ENCODE assay signal across 8 mouse cellular contexts in the genomic region with DNA sequence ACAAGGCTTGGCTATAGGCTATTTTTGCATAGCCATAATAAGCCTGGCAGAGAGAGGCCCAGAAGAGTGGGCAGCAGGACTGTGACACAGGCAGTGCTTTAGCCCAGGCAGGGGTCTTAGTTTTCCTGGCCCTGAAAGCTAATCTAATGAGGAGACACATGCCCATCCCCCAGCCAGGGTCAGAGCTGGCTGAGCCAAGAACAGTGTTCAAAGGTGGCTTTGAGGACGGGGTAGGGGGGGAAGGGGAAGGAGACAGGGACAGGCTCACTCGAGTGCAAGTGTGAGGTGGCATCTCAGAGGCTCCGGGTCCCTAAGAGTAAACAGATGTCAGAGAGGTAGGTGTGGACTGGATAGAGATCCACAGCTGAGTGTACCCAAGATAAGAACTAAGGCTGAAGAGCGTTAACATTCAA. TPM values are rescaled to one million over a fixed set of nuclear protein-coding genes. Genes with fewer than 3 reads are reported as not detected.
DNase-seq lines count a peak whose midpoint lies in the region; ATAC-seq and TF ChIP-seq lines count a peak whose summit lies in the region.

No protein-coding gene starts in this region.

- no peak for TF ChIP-seq CTCF in G1E (IDR thresholded peaks at IDR 0.05; ENCODE audit: low read depth, low read length)
- TF ChIP-seq CTCF in heart, postnatal 0 days (IDR thresholded peaks at IDR 0.05; ENCODE audit: low read depth): no peak
- TF ChIP-seq CTCF in olfactory bulb, adult 2 months (IDR thresholded peaks at IDR 0.05; ENCODE audit: insufficient read depth, low read depth, low read length): no peak

- no peaks in the 10 kb centered on the region for H3K9me3 ChIP-seq in G1E (replicated peaks)
- no peaks in the 10 kb centered on the region for H3K9me3 ChIP-seq in heart, postnatal 0 days (replicated peaks; ENCODE audit: control insufficient read depth, low read length)
- H3K9me3 ChIP-seq in limb, embryonic 11.5 days (ENCODE audit: control insufficient read depth, low read length): no peaks in the 10 kb centered on the region

- H3K9ac ChIP-seq in heart, postnatal 0 days (replicated peaks; ENCODE audit: low read depth, low read length): peak overlapping the region; percentile 92
- no peak overlapping the region; the same call in 1 of the 2 replicates for H3K9ac ChIP-seq in limb, embryonic 11.5 days (ENCODE audit: low read length)

- TF ChIP-seq EP300 in heart, postnatal 0 days (IDR thresholded peaks at IDR 0.05; ENCODE audit: low read depth): 0 out of 2 replicates have a peak, but pooled peaks have one; percentile 52

- H3K27ac ChIP-seq in heart, postnatal 0 days (ENCODE audit: low read depth): peak overlapping the region; percentile 99
- H3K27ac ChIP-seq in limb, embryonic 11.5 days (replicated peaks; ENCODE audit: low read depth, low read length): peak overlapping the region; percentile 89
- H3K27ac ChIP-seq in olfactory bulb, adult 2 months (ENCODE audit: insufficient read depth, low read depth, low read length): peak overlapping the region; percentile 49; the same call in 1 of the 2 replicates

- peaks cover 10% of the 10 kb centered on the region for H3K27me3 ChIP-seq in G1E (ENCODE audit: insufficient read depth, low read length)
- H3K27me3 ChIP-seq in heart, postnatal 0 days (ENCODE audit: control insufficient read depth, insufficient read depth, low read length): no peaks in the 10 kb centered on the region
- H3K27me3 ChIP-seq in limb, embryonic 11.5 days (ENCODE audit: control insufficient read depth, insufficient read depth, low read length): no peaks in the 10 kb centered on the region

- H3K36me3 ChIP-seq in G1E (replicated peaks): peaks cover 18% of the 10 kb centered on the region
- H3K36me3 ChIP-seq in heart, postnatal 0 days (replicated peaks; ENCODE audit: control insufficient read depth, insufficient read depth, low read length): peaks cover 7% of the 10 kb centered on the region; the same call in 1 of the 2 replicates
- H3K36me3 ChIP-seq in limb, embryonic 11.5 days (ENCODE audit: control insufficient read depth, insufficient read depth, low read length): no peaks in the 10 kb centered on the region

- peak overlapping the region; percentile 91; the same call in 1 of the 2 replicates for H3K4me3 ChIP-seq in G1E (ENCODE audit: low read depth, low read length)
- H3K4me3 ChIP-seq in heart, postnatal 0 days (ENCODE audit: low read depth, low read length): peak overlapping the region; percentile 95
- no peak overlapping the region for H3K4me3 ChIP-seq in limb, embryonic 11.5 days (ENCODE audit: low read depth, low read length)
- no peak overlapping the region for H3K4me3 ChIP-seq in olfactory bulb, adult 2 months (ENCODE audit: insufficient read depth, low read depth, low read length)

- no peak for TF ChIP-seq POLR2A in olfactory bulb, adult 2 months (IDR thresholded peaks at IDR 0.05; ENCODE audit: insufficient read depth, low read depth, low read length)

- 0 out of 2 replicates have a peak, but pooled peaks have one; percentile 6 for ATAC-seq in G1E (ENCODE audit: extremely low read depth, insufficient number of reproducible peaks, low FRiP score, poor library complexity, severe bottlenecking)
- no peak for ATAC-seq in heart, postnatal 0 days (ENCODE audit: insufficient read depth, low read depth)
- ATAC-seq in limb, embryonic 11.5 days (ENCODE audit: insufficient number of reproducible peaks, low FRiP score, low TSS enrichment, low read depth): peak; percentile 5; the same call in 1 of the 2 replicates

- peak; percentile 49 for DNase-seq in cerebellum, adult 9-11 months
- DNase-seq in cerebellum, postnatal 4 days (ENCODE audit: low spot score in 2 of 2): no peak
- no peak for DNase-seq in G1E (ENCODE audit: low spot score)
- DNase-seq in heart, postnatal 0 days (ENCODE audit: low spot score): peak; percentile 39
- peak; percentile 44 for DNase-seq in limb, embryonic 11.5 days (ENCODE audit: low spot score)
- DNase-seq in c-Kit-positive CD71-positive TER-119-positive erythroid progenitor cells, embryonic 14.5 days (ENCODE audit: low spot score): no peak
- no peak for DNase-seq in ovary, adult 18-20 months (ENCODE audit: low spot score)

- WGBS in heart, postnatal 0 days: 1% methylated on average over 4 of the region's 4 CpGs
- 2% methylated on average over 4 of the region's 4 CpGs for WGBS in limb, embryonic 11.5 days
- WGBS in olfactory bulb, adult 2 months: 19% methylated on average over 4 of the region's 4 CpGs

- peak overlapping the region; percentile 87 for H3K4me2 ChIP-seq in heart, postnatal 0 days (ENCODE audit: low read depth, low read length)
- H3K4me2 ChIP-seq in limb, embryonic 11.5 days (ENCODE audit: low read depth, severe bottlenecking): peak overlapping the region; percentile 96

- H3K4me1 ChIP-seq in G1E (ENCODE audit: insufficient read depth, low read depth, low read length): peaks cover 85% of the 10 kb centered on the region
- peaks cover 54% of the 10 kb centered on the region for H3K4me1 ChIP-seq in heart, postnatal 0 days (ENCODE audit: control insufficient read depth, insufficient read depth)
- peaks cover 62% of the 10 kb centered on the region for H3K4me1 ChIP-seq in limb, embryonic 11.5 days (ENCODE audit: control insufficient read depth, insufficient read depth, low read length)
- H3K4me1 ChIP-seq in olfactory bulb, adult 2 months (ENCODE audit: control insufficient read depth, insufficient read depth, low read length): peaks cover 57% of the 10 kb centered on the region

RNA-seq across cellular contexts. Expression of gene Csrnp1, which starts 3.7 kb away (rescaled TPM):
- total RNA-seq in G1E (2014; fragmentation: Nextera tagmentation) (17.0 and 26.5 TPM in 2 replicates), G1E (2017) (17.3 and 19.9 TPM in 2 replicates)
- polyA plus RNA-seq in G1E (2012): 35.0 and 44.1 TPM in 2 replicates
- 23.8 and 96.9 TPM in 2 replicates for total RNA-seq in heart, postnatal 0 days (2014; rRNA removed; ENCODE audit: low replicate concordance)
- polyA plus RNA-seq in heart, postnatal 0 days (2015; fragmentation: Nextera tagmentation; extraction: Ambion mirVana): 4.0 and 4.2 TPM in 2 replicates
- 1.5 and 1.6 TPM in 2 replicates for polyA plus RNA-seq in limb, embryonic 11.5 days (2014; fragmentation: Nextera tagmentation; extraction: Ambion mirVana)
- polyA plus RNA-seq in olfactory bulb, adult 2 months (2012; ENCODE audit: insufficient read depth, insufficient read length, low replicate concordance, missing spikeins): not detected in 2 replicates

RNA-seq across cellular contexts. Expression of gene Xirp1, which starts 42.6 kb away (rescaled TPM):
- total RNA-seq in G1E (2014; fragmentation: Nextera tagmentation): not detected in 2 replicates
- 0.05 and 0.06 TPM in 2 replicates for total RNA-seq in G1E (2017)
- not detected in 2 replicates for polyA plus RNA-seq in G1E (2012)
- 140 and 178 TPM in 2 replicates for total RNA-seq in heart, postnatal 0 days (2014; rRNA removed; ENCODE audit: low replicate concordance)
- polyA plus RNA-seq in heart, postnatal 0 days (2015; fragmentation: Nextera tagmentation; extraction: Ambion mirVana): 38.4 and 45.1 TPM in 2 replicates
- polyA plus RNA-seq in limb, embryonic 11.5 days (2014; fragmentation: Nextera tagmentation; extraction: Ambion mirVana): not detected in 2 replicates
- not detected in 2 replicates for polyA plus RNA-seq in olfactory bulb, adult 2 months (2012; ENCODE audit: insufficient read depth, insufficient read length, low replicate concordance, missing spikeins)

RNA-seq across cellular contexts. Expression of gene Ttc21a, which starts 43.4 kb away (rescaled TPM):
- total RNA-seq in G1E (2014; fragmentation: Nextera tagmentation) (not detected in 2 replicates), G1E (2017) (0.17 and 0.38 TPM in 2 replicates)
- polyA plus RNA-seq in G1E (2012): 0.02 and 0.06 TPM in 2 replicates
- total RNA-seq in heart, postnatal 0 days (2014; rRNA removed; ENCODE audit: low replicate concordance): 0.27 TPM in 1 of 2 replicates, not detected in the other
- 0.05 and 0.07 TPM in 2 replicates for polyA plus RNA-seq in heart, postnatal 0 days (2015; fragmentation: Nextera tagmentation; extraction: Ambion mirVana)
- 0.35 and 0.68 TPM in 2 replicates for polyA plus RNA-seq in limb, embryonic 11.5 days (2014; fragmentation: Nextera tagmentation; extraction: Ambion mirVana)
- not detected in 2 replicates for polyA plus RNA-seq in olfactory bulb, adult 2 months (2012; ENCODE audit: insufficient read depth, insufficient read length, low replicate concordance, missing spikeins)

RNA-seq across cellular contexts. Expression of gene Gorasp1, which starts 43.4 kb away (rescaled TPM):
- 9.7 and 11.0 TPM in 2 replicates for total RNA-seq in G1E (2014; fragmentation: Nextera tagmentation)
- total RNA-seq in G1E (2017): 4.8 and 7.4 TPM in 2 replicates
- 15.4 and 18.3 TPM in 2 replicates for polyA plus RNA-seq in G1E (2012)
- total RNA-seq in heart, postnatal 0 days (2014; rRNA removed; ENCODE audit: low replicate concordance): 10.0 and 63.5 TPM in 2 replicates
- polyA plus RNA-seq in heart, postnatal 0 days (2015; fragmentation: Nextera tagmentation; extraction: Ambion mirVana): 14.1 and 16.8 TPM in 2 replicates
- polyA plus RNA-seq in limb, embryonic 11.5 days (2014; fragmentation: Nextera tagmentation; extraction: Ambion mirVana): 23.3 and 23.8 TPM in 2 replicates
- not detected in 2 replicates for polyA plus RNA-seq in olfactory bulb, adult 2 months (2012; ENCODE audit: insufficient read depth, insufficient read length, low replicate concordance, missing spikeins)

Comparison
In these comparisons a context has a peak if more than half of its experiments do, and no peak if none do; other contexts are left out.
1. DNase-seq: peak in cerebellum, adult 9-11 months (single experiment), heart, postnatal 0 days (single experiment) and limb, embryonic 11.5 days (single experiment); none in cerebellum, postnatal 4 days (0 of 2), G1E (single experiment), c-Kit-positive CD71-positive TER-119-positive erythroid progenitor cells, embryonic 14.5 days (single experiment) and ovary, adult 18-20 months (single experiment).
2. H3K4me3 ChIP-seq: peak in G1E (single experiment) and heart, postnatal 0 days (single experiment); none in limb, embryonic 11.5 days (single experiment) and olfactory bulb, adult 2 months (single experiment).
3. H3K27ac ChIP-seq: peak in every context shown above with its lines; median percentile 99 in heart, postnatal 0 days; 89 in limb, embryonic 11.5 days; 49 in olfactory bulb, adult 2 months.
4. RNA of gene Xirp1, which starts 42.6 kb away (polyA plus RNA-seq): 38.4 to 45.1 TPM in heart, postnatal 0 days; not detected in limb, embryonic 11.5 days, not detected in G1E and not detected in olfactory bulb, adult 2 months; every median in the first group is over 10 times any median in the second.